Mouse (Mus musculus) bone marrow, adult 2 months (tissue): ENCODE results near the gene Slc44a5.

ENCODE experiments used
- CTCF ChIP-seq: fragments of 200-500 bp; IDR thresholded peaks from 2 replicates; pipeline ENCODE4 v1.5.1; 2011; ENCODE audit warnings: low read length, control low read depth; ENCODE audit not compliant: control insufficient read depth, insufficient read depth
- POLR2A ChIP-seq: fragments of 200-500 bp; IDR thresholded peaks from 2 replicates; pipeline ENCODE4 v1.6.1; 2011; ENCODE audit warnings: low read depth, mild to moderate bottlenecking, control low read depth, low read length, borderline replicate concordance; ENCODE audit not compliant: control insufficient read depth

DNA sequence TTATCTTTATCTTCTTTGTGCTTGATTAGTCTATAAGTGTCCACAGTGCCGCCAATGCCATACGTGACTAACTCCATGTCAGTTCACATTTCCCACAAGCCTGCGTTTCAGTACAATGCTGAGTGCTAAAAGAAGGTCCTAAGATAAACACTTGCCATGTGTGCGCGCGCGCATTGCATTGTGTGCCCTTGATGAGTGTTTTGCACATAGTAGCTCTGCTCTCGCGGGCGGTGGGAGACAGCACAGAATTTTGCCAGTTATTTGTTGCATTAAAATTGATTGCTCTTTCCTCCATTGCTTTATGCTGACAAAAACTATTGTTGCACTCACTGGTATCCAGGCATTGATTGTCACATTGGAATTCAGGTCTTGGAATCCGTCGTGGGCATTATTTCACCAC lies 108.5 kb downstream of the Slc44a5 start:
- TF ChIP-seq POLR2A (no peak), CTCF (no peak)
